Mouse (Mus musculus): ENCODE data around the gene Mef2b. TPM values are rescaled to one million over a fixed set of nuclear protein-coding genes. Genes with fewer than 3 reads are reported as not detected.
A peak's percentile ranks its signal among the peaks of the same experiment; 100 is the strongest.

Mef2b gene
- polyA plus RNA-seq, 1 experiment from 2014 or later, result 0.46 TPM

GRCm38 (mm10) chr8:70195762-70196161 lies 56.3 kb downstream of the Mef2b start:
- Histone ChIP-seq H3K36me3 (no peaks in the 10 kb centered on the region), H3K27me3 (ENCODE audit: low read depth, poor library complexity, severe bottlenecking) (no peaks in the 10 kb centered on the region), H3K4me1 (peaks cover 14% of the 10 kb centered on the region; the same call in 1 of the 2 replicates), H3K27ac (replicated peaks) (no peak overlapping the region), H3K4me3 (no peak overlapping the region), H3K9me3 (replicated peaks) (no peaks in the 10 kb centered on the region)
- DNase-seq (ENCODE audit: low spot score), result no peak
- 86% methylated on average over 2 of the region's 2 CpGs for WGBS

GRCm38 (mm10) chr8:70197603-70198002 lies 58.1 kb downstream of the Mef2b start:
- Histone ChIP-seq H3K4me3 (no peak overlapping the region), H3K27me3 (ENCODE audit: low read depth, poor library complexity, severe bottlenecking) (no peaks in the 10 kb centered on the region), H3K27ac (replicated peaks) (no peak overlapping the region; the same call in 1 of the 2 replicates), H3K4me1 (peaks cover 14% of the 10 kb centered on the region; the same call in 1 of the 2 replicates), H3K36me3 (no peaks in the 10 kb centered on the region), H3K9me3 (replicated peaks) (no peaks in the 10 kb centered on the region)
- WGBS, result 58% methylated on average over 7 of the region's 7 CpGs
- no peak for DNase-seq (ENCODE audit: low spot score)

GRCm38 (mm10) chr8:70200098-70200681 lies 60.7 kb downstream of the Mef2b start:
- Histone ChIP-seq H3K4me3 (no peak overlapping the region), H3K36me3 (no peaks in the 10 kb centered on the region), H3K27ac (replicated peaks) (no peak overlapping the region), H3K4me1 (peaks cover 11% of the 10 kb centered on the region; the same call in 1 of the 2 replicates), H3K9me3 (replicated peaks) (no peaks in the 10 kb centered on the region), H3K27me3 (ENCODE audit: low read depth, poor library complexity, severe bottlenecking) (no peaks in the 10 kb centered on the region)
- 80% methylated on average over 5 of the region's 5 CpGs for WGBS
- DNase-seq (ENCODE audit: low spot score), result no peak

GRCm38 (mm10) chr8:70201417-70201816 lies 61.9 kb downstream of the Mef2b start:
- Histone ChIP-seq H3K27ac (replicated peaks) (no peak overlapping the region), H3K9me3 (replicated peaks) (no peaks in the 10 kb centered on the region), H3K4me1 (peaks cover 11% of the 10 kb centered on the region; the same call in 1 of the 2 replicates), H3K27me3 (ENCODE audit: low read depth, poor library complexity, severe bottlenecking) (no peaks in the 10 kb centered on the region), H3K4me3 (no peak overlapping the region), H3K36me3 (no peaks in the 10 kb centered on the region)
- DNase-seq (ENCODE audit: low spot score), result no peak
- 89% methylated on average over 3 of the region's 3 CpGs for WGBS

GRCm38 (mm10) chr8:70203072-70203471 lies 63.6 kb downstream of the Mef2b start:
- peaks cover 7% of the 10 kb centered on the region; the same call in 1 of the 2 replicates for H3K4me1 ChIP-seq
- DNase-seq (ENCODE audit: low spot score), result no peak
- no peak overlapping the region for H3K27ac ChIP-seq (replicated peaks)
- H3K9me3 ChIP-seq (replicated peaks), result no peaks in the 10 kb centered on the region
- 71% methylated on average over 4 of the region's 4 CpGs for WGBS
- H3K36me3 ChIP-seq, result no peaks in the 10 kb centered on the region
- H3K4me3 ChIP-seq, result no peak overlapping the region
- H3K27me3 ChIP-seq (ENCODE audit: low read depth, poor library complexity, severe bottlenecking), result no peaks in the 10 kb centered on the region

GRCm38 (mm10) chr8:70204757-70205156 lies 65.2 kb downstream of the Mef2b start:
- Histone ChIP-seq H3K4me1 (no peaks in the 10 kb centered on the region; the same call in 1 of the 2 replicates), H3K4me3 (no peak overlapping the region), H3K27me3 (ENCODE audit: low read depth, poor library complexity, severe bottlenecking) (peaks cover 2% of the 10 kb centered on the region; the same call in 1 of the 2 replicates), H3K27ac (replicated peaks) (no peak overlapping the region), H3K36me3 (no peaks in the 10 kb centered on the region), H3K9me3 (replicated peaks) (no peaks in the 10 kb centered on the region)
- 72% methylated on average over 1 of the region's 1 CpGs for WGBS
- no peak for DNase-seq (ENCODE audit: low spot score)

- no peak overlapping the region for H3K4me3 ChIP-seq
- 36% methylated on average over 1 of the region's 1 CpGs for WGBS
- DNase-seq (ENCODE audit: low spot score), result no peak
- H3K27ac ChIP-seq (replicated peaks), result no peak overlapping the region
- H3K27me3 ChIP-seq (ENCODE audit: low read depth, poor library complexity, severe bottlenecking), result peaks cover 21% of the 10 kb centered on the region
- H3K36me3 ChIP-seq, result no peaks in the 10 kb centered on the region
- no peaks in the 10 kb centered on the region for H3K9me3 ChIP-seq (replicated peaks)
- peaks cover 15% of the 10 kb centered on the region for H3K4me1 ChIP-seq
These were observed 68.6 kb downstream of the Mef2b start for GRCm38 (mm10) chr8:70208130-70208529.

- H3K4me1 ChIP-seq, result peaks cover 18% of the 10 kb centered on the region
- H3K4me3 ChIP-seq, result peak overlapping the region; percentile 26; the same call in 1 of the 2 replicates
- no peaks in the 10 kb centered on the region for H3K36me3 ChIP-seq
- peaks cover 21% of the 10 kb centered on the region for H3K27me3 ChIP-seq (ENCODE audit: low read depth, poor library complexity, severe bottlenecking)
- H3K9me3 ChIP-seq (replicated peaks), result no peaks in the 10 kb centered on the region
- no peak overlapping the region for H3K27ac ChIP-seq (replicated peaks)
- 28% methylated on average over 8 of the region's 8 CpGs for WGBS
- DNase-seq (ENCODE audit: low spot score), result no peak
These were observed 71.0 kb downstream of the Mef2b start for GRCm38 (mm10) chr8:70210538-70210937.

- no peaks in the 10 kb centered on the region for H3K36me3 ChIP-seq
- H3K27me3 ChIP-seq (ENCODE audit: low read depth, poor library complexity, severe bottlenecking), result peaks cover 21% of the 10 kb centered on the region
- peaks cover 18% of the 10 kb centered on the region for H3K4me1 ChIP-seq
- 78% methylated on average over 1 of the region's 1 CpGs for WGBS
- H3K9me3 ChIP-seq (replicated peaks), result no peaks in the 10 kb centered on the region
- H3K4me3 ChIP-seq, result peak overlapping the region; percentile 64
- no peak overlapping the region for H3K27ac ChIP-seq (replicated peaks)
- DNase-seq (ENCODE audit: low spot score), result no peak
These were observed 71.8 kb downstream of the Mef2b start for GRCm38 (mm10) chr8:70211275-70211674.

- Histone ChIP-seq H3K27ac (replicated peaks) (peak overlapping the region; percentile 81), H3K4me3 (peak overlapping the region; percentile 64), H3K4me1 (peaks cover 18% of the 10 kb centered on the region), H3K9me3 (replicated peaks) (no peaks in the 10 kb centered on the region), H3K27me3 (ENCODE audit: low read depth, poor library complexity, severe bottlenecking) (peaks cover 21% of the 10 kb centered on the region), H3K36me3 (no peaks in the 10 kb centered on the region)
- WGBS, result 4% methylated on average over 31 of the region's 31 CpGs
- no peak for DNase-seq (ENCODE audit: low spot score)
These were observed 72.2 kb downstream of the Mef2b start for GRCm38 (mm10) chr8:70211726-70212111.

GRCm38 (mm10) chr8:70212112-70213055 lies 72.9 kb downstream of the Mef2b start, which contains the start of gene Slc25a42:
Gene Slc25a42 (minus strand): TSS chr8:70212305.
- peak within 1 kb of the TSS; percentile 81 for H3K27ac ChIP-seq (replicated peaks)
- under 1% methylated on average over 66 of the region's 66 CpGs for WGBS

GRCm38 (mm10) chr8:70214411-70214810 lies 74.9 kb downstream of the Mef2b start:
- no peak overlapping the region for H3K4me3 ChIP-seq
- peaks cover 18% of the 10 kb centered on the region for H3K4me1 ChIP-seq
- peaks cover 21% of the 10 kb centered on the region for H3K27me3 ChIP-seq (ENCODE audit: low read depth, poor library complexity, severe bottlenecking)
- H3K27ac ChIP-seq (replicated peaks), result no peak overlapping the region
- DNase-seq (ENCODE audit: low spot score), result no peak
- 65% methylated on average over 3 of the region's 3 CpGs for WGBS
- no peaks in the 10 kb centered on the region for H3K9me3 ChIP-seq (replicated peaks)
- H3K36me3 ChIP-seq, result no peaks in the 10 kb centered on the region

More at GRCm38 (mm10) chr8:70212112-70213055, 72.9 kb downstream of the Mef2b start, which contains the start of gene Slc25a42:
- Histone ChIP-seq H3K27me3 (ENCODE audit: low read depth, poor library complexity, severe bottlenecking) (peaks cover 21% of the 10 kb centered on the region), H3K4me3 (peak within 1 kb of the TSS; percentile 64), H3K36me3 (no peaks in the 10 kb centered on the region), H3K4me1 (peaks cover 18% of the 10 kb centered on the region), H3K9me3 (replicated peaks) (no peaks in the 10 kb centered on the region)
- DNase-seq (ENCODE audit: low spot score), result peak; percentile 97
